Mouse (Mus musculus): Measurements from ENCODE around the gene Rdm1.
"Not testable (repeated sequence)": the region's sequence is repeated elsewhere in the genome, so short reads cannot be mapped to it uniquely, and the experiment has no call there.

Rdm1 gene

GRCm38 (mm10) chr11:101626995-101627856, at the start of gene Rdm1:
Gene Rdm1, plus strand, starts transcription at chr11:101627195.
- peak; percentile 78 for DNase-seq (ENCODE audit: low spot score)

- DNase-seq (ENCODE audit: low spot score), result no peak
These were observed 45.8 kb upstream of the Rdm1 start for GRCm38 (mm10) chr11:101581081-101581764.

- DNase-seq (ENCODE audit: low spot score), result peak; percentile 52
These were observed 44.6 kb upstream of the Rdm1 start, which contains the start of gene Tmem106a for GRCm38 (mm10) chr11:101582054-101583035. Gene Tmem106a, plus strand, starts transcription at chr11:101582242.

DNA sequence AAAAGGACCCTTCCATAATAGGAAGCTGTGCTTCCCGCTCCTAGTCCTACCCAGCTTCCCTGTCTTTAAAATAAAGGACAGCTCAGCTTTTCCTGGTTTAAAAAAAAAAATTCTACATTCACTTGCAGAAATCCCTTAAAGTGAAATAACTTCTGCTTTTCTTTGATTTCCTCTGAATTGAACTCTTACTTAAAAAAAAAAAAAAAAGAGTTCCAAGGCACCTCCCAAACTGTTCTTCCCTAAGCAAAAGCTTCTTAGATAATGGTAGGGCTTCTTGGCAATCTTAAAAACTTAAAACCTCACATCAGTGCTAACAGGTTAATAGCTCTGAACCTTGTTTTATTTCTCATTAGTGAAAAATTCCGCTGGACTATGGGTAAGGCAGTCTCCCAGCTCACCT, 43.8 kb upstream of the Rdm1 start:
- DNase-seq (ENCODE audit: low spot score), result no peak

DNA sequence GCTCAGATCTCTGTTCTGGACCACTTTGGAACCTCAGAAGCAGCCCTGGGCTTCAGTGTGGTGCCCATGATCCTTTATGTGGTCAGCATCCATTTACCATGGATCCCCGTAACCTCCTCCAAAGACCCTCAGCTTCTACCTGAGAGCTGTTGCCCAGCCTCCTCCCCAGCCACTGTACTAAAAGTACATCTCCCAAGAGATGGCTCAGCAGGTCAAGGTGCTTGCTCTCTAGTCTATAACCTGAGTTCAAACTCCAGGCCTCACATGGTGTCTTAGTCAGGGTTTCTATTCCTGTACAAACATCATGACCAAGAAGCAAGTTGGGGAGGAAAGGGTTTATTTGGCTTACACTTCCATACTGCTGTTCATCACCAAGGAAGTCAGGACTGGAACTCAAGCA, 42.0 kb upstream of the Rdm1 start:
- DNase-seq (ENCODE audit: low spot score), result not testable (repeated sequence)

GRCm38 (mm10) chr11:101585805-101586204, 41.2 kb upstream of the Rdm1 start:
- DNase-seq (ENCODE audit: low spot score), result no peak

GRCm38 (mm10) chr11:101587676-101588075, 39.3 kb upstream of the Rdm1 start:
- no peak for DNase-seq (ENCODE audit: low spot score)

DNA sequence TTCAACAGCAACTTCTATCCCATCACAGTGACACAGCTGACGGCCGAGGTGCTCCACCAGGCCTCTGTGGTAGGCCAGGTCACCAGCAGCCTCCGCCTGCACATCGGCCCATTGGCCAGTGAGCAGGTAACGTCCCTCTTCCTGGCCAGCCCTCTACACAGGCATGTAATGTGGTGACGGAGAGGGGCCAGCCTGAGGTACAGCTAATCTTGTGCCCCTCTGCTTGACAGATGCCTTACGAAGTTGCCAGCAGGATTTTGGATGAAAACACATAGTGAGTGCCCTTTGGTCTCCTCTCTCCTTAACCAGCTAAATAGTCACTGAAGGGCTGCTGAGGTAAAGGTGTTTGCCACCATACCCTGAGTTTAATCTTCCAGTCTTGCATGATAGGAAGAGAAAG, 38.1 kb upstream of the Rdm1 start:
- no peak for DNase-seq (ENCODE audit: low spot score)

DNA sequence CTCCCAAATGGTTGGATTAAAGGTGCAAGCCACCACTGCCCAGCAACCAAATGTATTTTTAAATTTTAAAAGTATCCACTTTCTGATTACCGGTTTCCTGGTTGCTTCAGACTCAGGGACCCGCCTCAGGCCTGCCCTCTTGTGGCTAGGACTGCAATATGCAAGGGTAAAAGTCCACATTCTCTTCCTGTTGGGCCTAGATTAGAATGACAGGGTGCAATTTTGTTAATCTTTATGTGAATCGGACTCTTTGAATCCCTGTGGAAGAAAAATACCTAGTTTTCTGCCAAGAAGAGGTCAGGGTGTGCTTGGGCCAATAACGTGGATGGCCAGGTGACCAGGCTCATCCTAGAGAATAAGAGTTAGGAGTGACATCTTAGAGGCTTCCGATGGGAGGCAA, 37.6 kb upstream of the Rdm1 start:
- DNase-seq (ENCODE audit: low spot score), result peak; percentile 67

DNA sequence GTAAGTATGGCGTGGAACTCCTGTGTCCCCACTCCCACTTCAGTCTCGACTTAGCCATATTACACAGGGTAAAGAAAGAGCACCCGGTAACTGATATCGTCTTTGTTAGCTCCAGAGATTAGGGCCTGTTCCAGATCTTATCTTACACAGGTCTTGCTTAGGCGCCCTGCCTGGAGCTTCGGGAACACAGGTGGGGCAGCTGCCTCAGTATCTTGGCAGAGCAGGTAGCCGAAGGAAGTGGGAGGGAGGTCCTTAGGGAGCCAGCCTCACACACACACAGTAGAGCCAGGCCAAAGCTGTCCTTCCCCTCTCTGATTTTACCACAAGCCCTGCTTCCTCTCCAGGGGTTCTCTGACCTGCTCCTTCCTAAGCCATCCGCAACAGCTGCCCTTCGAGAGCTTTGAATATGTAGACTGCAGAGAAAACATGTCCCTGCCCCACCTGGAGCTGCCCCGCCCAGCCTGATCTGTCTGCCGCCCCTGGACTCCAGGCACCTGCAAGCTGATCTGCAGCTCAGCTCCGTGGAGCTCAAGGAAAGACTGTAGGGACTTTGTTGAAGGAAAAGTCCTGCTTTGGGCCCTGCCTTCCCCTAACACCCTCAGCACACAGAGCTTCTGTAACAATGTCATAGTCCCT, 36.9 kb upstream of the Rdm1 start:
- DNase-seq (ENCODE audit: low spot score), result no peak

- DNase-seq (ENCODE audit: low spot score), result no peak
These were observed 27.8 kb upstream of the Rdm1 start, which contains the start of gene Gm11634 for GRCm38 (mm10) chr11:101599156-101599555. Gene Gm11634, minus strand, starts transcription at chr11:101599256.

DNA sequence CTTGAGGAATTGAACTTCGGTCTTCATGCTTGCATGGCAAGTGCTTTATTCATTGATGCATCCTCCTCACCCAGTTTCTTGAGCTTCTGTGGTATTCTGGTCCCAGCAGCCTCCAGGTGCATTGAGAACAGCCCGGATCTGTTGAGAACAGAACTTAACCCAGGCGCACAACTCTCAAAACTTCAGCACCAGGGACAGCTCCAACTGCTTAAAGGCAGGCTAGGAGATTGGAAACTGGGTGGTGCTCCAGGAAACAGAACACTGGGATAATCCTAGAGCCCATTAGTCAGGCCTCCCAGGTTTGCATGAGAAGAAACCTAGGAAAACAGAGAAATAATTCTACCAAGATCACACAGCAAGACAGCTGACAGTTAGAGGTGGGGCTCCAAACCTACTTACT, 24.5 kb upstream of the Rdm1 start:
- DNase-seq (ENCODE audit: low spot score), result peak; percentile 20

- DNase-seq (ENCODE audit: low spot score), result no peak
These were observed 22.9 kb upstream of the Rdm1 start for GRCm38 (mm10) chr11:101604116-101604515.

- peak; percentile 81 for DNase-seq (ENCODE audit: low spot score)
These were observed 22.2 kb upstream of the Rdm1 start for GRCm38 (mm10) chr11:101604531-101605453.

- not testable (repeated sequence) for DNase-seq (ENCODE audit: low spot score)
These were observed 19.9 kb upstream of the Rdm1 start for GRCm38 (mm10) chr11:101607134-101607533.

- no peak for DNase-seq (ENCODE audit: low spot score)
These were observed 16.6 kb upstream of the Rdm1 start for GRCm38 (mm10) chr11:101610445-101610844.

DNA sequence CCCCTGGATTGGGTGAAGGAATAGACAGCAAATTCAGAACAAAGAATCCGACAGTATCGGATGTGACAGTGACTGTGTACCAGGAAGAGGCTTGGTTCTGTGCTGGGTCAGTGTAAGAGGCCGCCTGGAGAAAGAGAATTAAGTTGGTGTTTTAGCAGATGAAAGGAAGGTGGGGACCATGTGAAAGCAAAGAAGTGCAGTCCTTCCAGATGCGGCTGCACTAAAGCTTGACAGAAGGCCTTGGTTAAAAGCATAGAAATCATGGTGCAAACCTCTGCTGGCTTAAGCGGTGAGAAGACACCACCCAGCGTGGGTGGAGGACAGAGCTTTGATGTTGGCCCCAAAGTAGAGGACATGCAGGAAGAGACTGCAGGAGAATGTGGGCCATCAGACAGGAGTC, 13.4 kb upstream of the Rdm1 start:
- no peak for DNase-seq (ENCODE audit: low spot score)

DNA sequence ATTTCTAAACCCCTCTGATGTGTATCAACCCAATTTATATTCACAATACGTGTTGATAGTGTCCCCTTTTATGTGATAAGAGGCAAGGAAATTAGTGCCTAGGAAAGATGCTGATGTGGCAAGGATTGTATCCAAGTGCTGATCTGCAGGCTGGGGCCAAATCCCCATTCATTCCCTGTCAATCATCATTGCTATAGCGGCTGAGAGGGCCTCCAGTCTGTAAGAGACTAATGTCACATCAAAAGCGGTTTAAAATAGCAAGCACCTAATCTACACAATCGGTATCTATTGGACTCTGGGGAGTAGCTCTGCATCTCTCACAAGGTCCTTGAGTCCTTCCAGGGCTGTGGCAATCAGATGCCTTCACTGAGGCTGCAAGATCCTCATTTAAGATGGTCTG, 12.9 kb upstream of the Rdm1 start:
- no peak for DNase-seq (ENCODE audit: low spot score)

DNA sequence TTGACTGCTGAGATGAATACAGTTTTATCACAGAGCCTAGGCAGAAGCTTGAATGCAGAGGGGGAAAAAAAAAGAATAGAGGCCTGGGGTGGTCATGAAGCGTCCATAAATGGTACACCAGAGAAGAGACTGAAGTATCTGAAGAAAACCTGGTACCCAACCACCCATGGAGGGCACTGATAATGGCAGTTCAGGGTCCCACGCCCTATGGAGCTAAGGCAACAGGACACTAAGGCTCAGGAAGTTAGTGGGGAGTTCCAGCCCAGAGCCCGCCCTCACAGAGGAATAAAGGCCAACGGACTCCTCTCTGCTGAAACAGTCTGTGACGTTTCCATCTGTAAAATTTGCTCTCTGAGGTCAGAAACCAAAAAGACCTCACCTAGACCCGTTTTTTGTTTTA, 11.6 kb upstream of the Rdm1 start:
- no peak for DNase-seq (ENCODE audit: low spot score)

GRCm38 (mm10) chr11:101616104-101616503, 10.9 kb upstream of the Rdm1 start:
- no peak for DNase-seq (ENCODE audit: low spot score)

All from T-cell, adult 2 months (primary cell).